In the genomic region with DNA sequence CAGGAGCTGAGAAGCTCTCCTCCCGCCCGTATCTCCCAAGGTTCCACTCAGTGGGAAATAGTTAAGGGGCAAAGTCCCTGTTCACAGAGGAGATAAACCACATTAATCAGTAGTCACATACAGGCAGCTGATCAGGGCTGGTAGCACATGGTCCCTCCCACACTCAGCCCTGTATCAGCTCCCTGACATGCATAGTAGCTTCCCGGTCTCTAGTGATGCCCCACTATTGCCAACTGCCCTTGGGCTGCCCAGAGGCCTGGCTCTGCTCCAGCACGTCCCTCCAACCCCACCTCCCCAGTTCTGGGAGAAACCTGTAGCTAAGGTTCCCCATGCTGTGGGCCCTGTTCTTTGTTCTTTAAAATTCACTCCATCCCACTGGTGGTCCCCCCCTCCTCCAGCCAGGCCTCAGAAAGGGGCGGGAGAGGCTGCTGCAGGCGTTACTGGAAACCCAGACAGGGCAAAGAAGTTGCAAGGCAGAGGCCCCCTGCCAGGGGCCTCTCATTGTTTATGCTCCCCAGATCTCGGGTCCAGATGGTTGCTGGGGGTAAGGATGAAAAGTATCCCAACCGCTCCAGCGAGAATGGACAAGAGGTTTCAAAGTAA, we compare ENCODE assay signal across 8 mouse cellular contexts. TPM values are rescaled to one million over a fixed set of nuclear protein-coding genes. Genes with fewer than 3 reads are reported as not detected.
DNase-seq lines count a peak whose midpoint lies in the region; ATAC-seq and TF ChIP-seq lines count a peak whose summit lies in the region.

No protein-coding gene starts in this region.

- H3K27me3 ChIP-seq in cerebellum, adult 2 months (ENCODE audit: control insufficient read depth, insufficient read depth, low read length) = no peaks in the 10 kb centered on the region
- H3K27me3 ChIP-seq in E14TG2a.4 (ENCODE audit: insufficient read depth, low read length) = no peaks in the 10 kb centered on the region
- H3K27me3 ChIP-seq in embryonic facial prominence, embryonic 13.5 days = no peaks in the 10 kb centered on the region
- H3K27me3 ChIP-seq in intestine, postnatal 0 days (replicated peaks; ENCODE audit: control insufficient read depth, insufficient read depth, low read length) = no peaks in the 10 kb centered on the region
- peaks cover 5% of the 10 kb centered on the region; the same call in 1 of the 2 replicates for H3K27me3 ChIP-seq in midbrain, embryonic 10.5 days (ENCODE audit: low read depth, poor library complexity, severe bottlenecking)

- H3K9ac ChIP-seq in embryonic facial prominence, embryonic 13.5 days = peak overlapping the region; percentile 95
- H3K9ac ChIP-seq in intestine, postnatal 0 days (ENCODE audit: low read depth, low read length) = peak overlapping the region; percentile 69

- no peak for TF ChIP-seq POLR2A in cerebellum, adult 2 months (IDR thresholded peaks at IDR 0.05; ENCODE audit: borderline replicate concordance, insufficient read depth, low read length)

- H3K4me3 ChIP-seq in cerebellum, adult 2 months (replicated peaks; ENCODE audit: insufficient read depth, low read depth, low read length) = peak overlapping the region; percentile 30
- H3K4me3 ChIP-seq in E14TG2a.4 (replicated peaks; ENCODE audit: low read length) = peak overlapping the region; percentile 94
- H3K4me3 ChIP-seq in embryonic facial prominence, embryonic 13.5 days = peak overlapping the region; percentile 85
- peak overlapping the region; percentile 69 for H3K4me3 ChIP-seq in intestine, postnatal 0 days (ENCODE audit: low read depth, low read length)
- peak overlapping the region; percentile 90 for H3K4me3 ChIP-seq in midbrain, embryonic 10.5 days

- H3K9me3 ChIP-seq in E14TG2a.4 (ENCODE audit: low read length) = no peaks in the 10 kb centered on the region
- no peaks in the 10 kb centered on the region for H3K9me3 ChIP-seq in embryonic facial prominence, embryonic 13.5 days
- H3K9me3 ChIP-seq in intestine, postnatal 0 days (ENCODE audit: control insufficient read depth) = no peaks in the 10 kb centered on the region
- H3K9me3 ChIP-seq in midbrain, embryonic 10.5 days (replicated peaks) = no peaks in the 10 kb centered on the region

- peak overlapping the region; percentile 16; the same call in 1 of the 2 replicates for H3K27ac ChIP-seq in cerebellum, adult 2 months (ENCODE audit: insufficient read depth, low read length)
- peak overlapping the region; percentile 100 for H3K27ac ChIP-seq in embryonic facial prominence, embryonic 13.5 days
- H3K27ac ChIP-seq in intestine, postnatal 0 days (ENCODE audit: low read depth, low read length) = peak overlapping the region; percentile 87
- peak overlapping the region; percentile 92 for H3K27ac ChIP-seq in midbrain, embryonic 10.5 days (replicated peaks)

- 35% methylated on average over 9 of the region's 9 CpGs for WGBS in cerebellum, adult 2 months
- WGBS in embryonic facial prominence, embryonic 13.5 days = 2% methylated on average over 9 of the region's 9 CpGs
- WGBS in intestine, postnatal 0 days = 4% methylated on average over 9 of the region's 9 CpGs
- WGBS in midbrain, embryonic 10.5 days = 1% methylated on average over 9 of the region's 9 CpGs

- ATAC-seq in embryonic facial prominence, embryonic 13.5 days (ENCODE audit: insufficient number of reproducible peaks, insufficient read depth, low FRiP score, low TSS enrichment, low read depth) = no peak
- peak; percentile 64 for ATAC-seq in intestine, postnatal 0 days

- H3K4me2 ChIP-seq in embryonic facial prominence, embryonic 13.5 days = peak overlapping the region; percentile 80
- H3K4me2 ChIP-seq in intestine, postnatal 0 days (replicated peaks; ENCODE audit: low read depth) = peak overlapping the region; percentile 87

- no peaks in the 10 kb centered on the region for H3K4me1 ChIP-seq in cerebellum, adult 2 months (ENCODE audit: control insufficient read depth, insufficient read depth, low read length)
- H3K4me1 ChIP-seq in E14TG2a.4 (replicated peaks; ENCODE audit: low read depth, low read length) = peaks cover 81% of the 10 kb centered on the region
- peaks cover 61% of the 10 kb centered on the region for H3K4me1 ChIP-seq in embryonic facial prominence, embryonic 13.5 days
- H3K4me1 ChIP-seq in intestine, postnatal 0 days (replicated peaks; ENCODE audit: control insufficient read depth, insufficient read depth, low read length) = peaks cover 17% of the 10 kb centered on the region; the same call in 1 of the 2 replicates
- H3K4me1 ChIP-seq in midbrain, embryonic 10.5 days = peaks cover 76% of the 10 kb centered on the region

- no peak for DNase-seq in cerebellum, adult 2 months
- no peak for DNase-seq in cerebellum, postnatal 36 days
- DNase-seq in midbrain, embryonic 10.5 days (ENCODE audit: low spot score) = peak; percentile 75
- DNase-seq in B cell, adult 2 months = no peak
- DNase-seq in right cerebral cortex, postnatal 25 days = no peak

- H3K36me3 ChIP-seq in E14TG2a.4 (ENCODE audit: insufficient read depth, low read length) = peaks cover 32% of the 10 kb centered on the region
- peaks cover 17% of the 10 kb centered on the region for H3K36me3 ChIP-seq in embryonic facial prominence, embryonic 13.5 days
- no peaks in the 10 kb centered on the region; the same call in 1 of the 2 replicates for H3K36me3 ChIP-seq in intestine, postnatal 0 days (ENCODE audit: control insufficient read depth, insufficient read depth)
- peaks cover 40% of the 10 kb centered on the region for H3K36me3 ChIP-seq in midbrain, embryonic 10.5 days

- TF ChIP-seq CTCF in cerebellum, adult 2 months (IDR thresholded peaks at IDR 0.05; ENCODE audit: borderline replicate concordance, insufficient read depth, low read depth, low read length) = no peak
- TF ChIP-seq CTCF in E14TG2a.4 (conservative IDR thresholded peaks at IDR 0.05; ENCODE audit: low read length) = no peak
- no peak for TF ChIP-seq CTCF in intestine, postnatal 0 days (IDR thresholded peaks at IDR 0.05; ENCODE audit: low read depth)

RNA-seq across cellular contexts. Expression of gene Cdc42ep4, which starts 1.8 kb away (rescaled TPM):
- 73.8 and 77.5 TPM in 2 replicates for polyA plus RNA-seq in cerebellum, adult 2 months (2012; rRNA removed)
- 108 and 119 TPM in 2 replicates for polyA plus RNA-seq in embryonic facial prominence, embryonic 13.5 days (2015; fragmentation: Nextera tagmentation; extraction: Ambion mirVana)
- polyA plus RNA-seq in intestine, postnatal 0 days (2015; fragmentation: Nextera tagmentation; extraction: Ambion mirVana) = 30.2 and 33.0 TPM in 2 replicates
- 91.4 and 105 TPM in 2 replicates for polyA plus RNA-seq in midbrain, embryonic 10.5 days (2016; fragmentation: Nextera tagmentation; extraction: Ambion mirVana)

RNA-seq across cellular contexts. Expression of gene Cpsf4l, which starts 40.0 kb away (rescaled TPM):
- polyA plus RNA-seq in cerebellum, adult 2 months (2012; rRNA removed) = 7.5 and 7.6 TPM in 2 replicates
- polyA plus RNA-seq in embryonic facial prominence, embryonic 13.5 days (2015; fragmentation: Nextera tagmentation; extraction: Ambion mirVana) = 1.5 and 1.7 TPM in 2 replicates
- polyA plus RNA-seq in intestine, postnatal 0 days (2015; fragmentation: Nextera tagmentation; extraction: Ambion mirVana) = not detected in 2 replicates
- 0.37 and 0.51 TPM in 2 replicates for polyA plus RNA-seq in midbrain, embryonic 10.5 days (2016; fragmentation: Nextera tagmentation; extraction: Ambion mirVana)

Comparison
In these comparisons a context has a peak if more than half of its experiments do, and no peak if none do; other contexts are left out.
1. H3K27ac ChIP-seq: peak in every context shown above with its lines; median percentile 100 in embryonic facial prominence, embryonic 13.5 days; 92 in midbrain, embryonic 10.5 days; 87 in intestine, postnatal 0 days; 16 in cerebellum, adult 2 months.
2. H3K4me3 ChIP-seq: peak in every context shown above with its lines; median percentile 94 in E14TG2a.4; 90 in midbrain, embryonic 10.5 days; 85 in embryonic facial prominence, embryonic 13.5 days; 69 in intestine, postnatal 0 days; 30 in cerebellum, adult 2 months.